Mouse (Mus musculus) A20 (cell line): ENCODE measurements around the gene Arhgap30.

ENCODE experiments used
- DNase-seq: peaks from one replicate; pipeline ENCODE4 v3.0.0-alpha.2; 2011; ENCODE audit warnings: low read depth, low spot score

Gene Arhgap30

GRCm38 (mm10) chr1:171388376-171389102 lies at the start of gene Arhgap30:
Gene Arhgap30, plus strand, starts transcription at chr1:171388954.
- DNase-seq: peak; percentile 97

DNA sequence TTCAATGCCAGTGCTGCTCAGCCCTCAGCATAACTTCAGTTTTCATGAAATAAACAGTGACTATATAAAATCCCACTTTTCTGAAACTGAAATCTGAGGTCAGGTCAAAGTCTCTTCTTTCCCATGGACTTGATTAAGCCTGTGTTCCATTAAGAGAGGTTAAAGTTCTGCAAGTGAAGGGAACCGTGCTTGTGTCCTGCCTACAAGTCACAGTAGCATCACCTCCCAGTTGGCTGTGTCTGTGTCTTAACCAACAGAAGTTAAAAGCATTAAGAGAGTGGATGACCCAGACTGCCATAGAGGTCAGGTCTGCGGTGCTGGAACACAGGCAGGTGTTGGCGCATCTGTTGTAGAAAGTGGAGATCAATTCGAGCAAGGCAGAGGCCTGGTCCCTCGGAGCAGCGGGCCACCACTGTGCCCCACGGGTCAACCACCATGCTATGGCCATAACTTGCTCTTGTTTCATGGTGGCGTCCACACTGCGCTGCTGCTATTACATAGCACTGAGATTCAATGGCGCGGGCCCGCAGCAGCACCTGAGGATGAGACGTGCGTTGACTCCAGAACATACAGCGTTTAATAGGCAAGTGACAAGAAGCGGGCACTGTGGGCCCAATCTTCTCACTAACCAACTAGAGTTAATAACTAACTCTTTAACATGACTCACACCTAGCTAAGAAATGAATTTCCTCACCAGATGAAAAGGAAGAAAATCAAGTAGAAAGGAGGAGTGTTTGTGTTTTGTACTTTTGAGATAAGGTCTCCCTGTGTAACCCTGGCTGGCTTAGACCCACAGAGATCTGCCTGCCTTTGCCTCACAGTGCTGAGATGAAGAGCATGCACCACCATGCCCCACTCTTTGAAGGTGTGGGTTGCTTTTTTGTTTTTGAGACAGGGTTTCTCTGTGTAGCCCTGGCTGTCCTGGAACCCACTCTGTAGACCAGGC lies 46.2 kb upstream of the Arhgap30 start:
- no peak for DNase-seq

GRCm38 (mm10) chr1:171343922-171344677 lies 44.7 kb upstream of the Arhgap30 start:
- peak; percentile 50 for DNase-seq

DNA sequence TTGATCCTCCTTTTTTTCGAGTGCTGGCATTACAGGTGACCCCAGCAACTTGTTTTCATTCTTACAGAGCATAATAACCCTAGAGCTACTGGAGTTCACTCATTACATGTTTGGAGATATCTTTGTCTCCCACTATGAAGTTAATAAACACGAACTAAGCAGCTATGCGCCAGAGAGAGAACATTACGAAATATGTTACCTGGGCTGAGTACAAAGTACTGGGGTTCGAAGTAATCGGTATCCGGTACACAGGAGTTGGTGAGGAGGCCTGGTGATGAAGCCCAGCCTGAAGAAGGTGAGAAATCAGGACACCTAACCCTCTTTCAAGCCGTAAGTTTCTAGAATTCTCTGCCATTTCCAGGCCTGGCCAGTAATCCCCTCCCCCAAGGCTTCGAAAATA lies 44.0 kb upstream of the Arhgap30 start:
- DNase-seq: no peak

- DNase-seq: peak; percentile 92
Measured at GRCm38 (mm10) chr1:171345225-171346094, 43.3 kb upstream of the Arhgap30 start, which contains the start of the genes Nit1 and Pfdn2. Gene Nit1, minus strand, starts transcription at chr1:171345646. Gene Pfdn2, plus strand, starts transcription at chr1:171345670.

DNA sequence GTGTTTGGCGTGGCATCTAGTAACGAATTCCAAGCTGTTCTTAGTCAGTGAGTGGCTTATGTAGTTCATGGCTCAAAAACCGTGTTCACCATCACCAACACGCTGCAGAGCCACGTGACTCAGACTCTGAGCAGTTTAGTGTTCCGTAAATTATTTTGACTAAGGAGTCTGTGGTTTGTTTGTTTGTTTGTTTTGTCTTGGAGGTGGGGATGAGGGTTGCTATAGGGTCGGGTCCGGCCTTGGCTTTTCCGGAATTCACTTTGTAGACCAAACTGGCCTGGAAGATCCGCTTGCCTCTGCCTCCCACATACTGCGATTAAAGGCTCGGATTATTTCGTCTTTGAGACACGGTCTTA lies 42.7 kb upstream of the Arhgap30 start:
- DNase-seq: peak; percentile 48

DNA sequence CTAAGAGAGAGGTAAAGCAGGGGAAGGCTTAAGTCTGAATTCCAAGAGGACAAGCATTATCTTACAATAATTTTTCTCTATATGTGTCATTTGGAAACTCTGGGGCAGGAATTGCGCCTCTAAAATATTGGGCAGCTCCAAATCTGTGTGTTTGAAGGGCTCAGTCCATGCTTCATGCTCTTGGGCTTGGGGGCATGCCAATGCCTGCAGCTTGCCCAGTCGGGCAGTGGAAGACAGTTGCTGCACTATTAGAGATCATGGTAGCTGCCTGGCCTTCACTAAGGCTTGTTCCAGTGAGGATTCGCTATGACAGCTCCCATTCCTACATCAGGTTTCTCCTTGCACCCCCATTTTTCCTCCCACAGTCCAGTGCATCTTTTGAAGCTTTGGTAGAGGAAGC lies 40.1 kb upstream of the Arhgap30 start:
- no peak for DNase-seq

GRCm38 (mm10) chr1:171349210-171349609 lies 39.5 kb upstream of the Arhgap30 start:
- no peak for DNase-seq

GRCm38 (mm10) chr1:171355812-171356340 lies 32.9 kb upstream of the Arhgap30 start:
- DNase-seq: peak; percentile 51

- DNase-seq: no peak
Measured at GRCm38 (mm10) chr1:171356814-171357213, 31.9 kb upstream of the Arhgap30 start.

DNA sequence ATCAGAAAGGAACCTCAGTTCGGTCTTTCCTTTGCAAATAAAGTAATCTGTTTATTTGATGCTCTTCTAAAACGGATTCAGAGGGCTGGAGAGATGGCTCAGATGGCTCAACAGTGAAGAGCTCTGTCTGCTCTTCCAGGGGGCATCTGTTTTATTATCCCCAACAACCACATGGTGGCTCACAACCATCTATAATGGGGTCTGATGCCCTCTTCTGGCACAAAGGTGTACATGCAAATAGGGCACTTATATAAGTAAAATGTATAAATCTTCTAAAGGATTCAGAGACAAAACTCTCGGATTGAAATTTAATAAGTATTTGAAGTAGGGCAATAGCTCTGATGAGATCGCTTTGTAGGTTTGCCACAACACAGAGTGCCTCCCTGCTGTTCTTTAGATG lies 30.3 kb upstream of the Arhgap30 start:
- peak; percentile 50 for DNase-seq

DNA sequence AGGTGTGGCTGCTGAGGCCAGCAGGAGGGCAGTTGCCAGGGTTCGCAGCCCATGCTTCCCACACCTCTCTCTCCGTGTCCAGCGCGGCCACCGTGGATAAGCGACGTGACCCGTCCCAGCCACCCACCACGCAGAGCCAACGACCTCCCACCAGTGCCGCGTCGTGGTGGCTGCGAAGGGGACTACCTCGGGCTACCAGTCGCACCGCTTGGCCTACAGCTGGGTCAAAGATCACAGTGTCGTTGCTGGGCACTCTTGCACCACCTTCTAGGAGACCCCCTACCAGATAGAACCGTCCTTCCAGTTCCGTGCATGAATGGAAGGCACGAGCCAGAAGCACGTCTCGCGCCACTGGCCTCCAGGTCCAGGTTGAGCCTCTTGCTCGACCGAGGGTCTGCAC lies 28.5 kb upstream of the Arhgap30 start:
- DNase-seq: no peak

- no peak for DNase-seq
Measured at GRCm38 (mm10) chr1:171360656-171361055, 28.1 kb upstream of the Arhgap30 start, which contains the start of gene Klhdc9. Gene Klhdc9, minus strand, starts transcription at chr1:171360798.

- DNase-seq: peak; percentile 69
Measured at GRCm38 (mm10) chr1:171361106-171362103, 27.3 kb upstream of the Arhgap30 start.

DNA sequence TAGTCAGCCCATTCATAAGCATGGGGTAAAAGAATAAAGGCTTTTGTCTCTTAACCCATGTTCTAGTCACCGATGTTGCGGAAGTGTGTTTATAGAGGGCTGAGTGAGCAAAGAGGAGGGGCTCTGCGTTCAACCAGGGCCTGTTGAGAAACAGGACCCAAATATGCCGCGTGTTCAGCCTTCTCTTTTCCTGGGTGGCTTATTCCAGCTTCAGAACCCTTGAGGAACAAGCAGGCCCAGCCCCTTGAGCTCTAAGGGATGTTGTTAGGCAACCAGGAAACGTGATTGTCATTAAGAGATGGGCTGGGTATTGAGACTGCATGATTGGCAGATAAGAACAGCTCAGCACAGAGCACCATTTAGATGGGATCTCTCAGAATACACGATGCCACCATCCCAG lies 22.8 kb upstream of the Arhgap30 start:
- DNase-seq: no peak

- DNase-seq: no peak
Measured at GRCm38 (mm10) chr1:171369845-171370556, 18.8 kb upstream of the Arhgap30 start, which contains the start of gene Nectin4. Gene Nectin4, plus strand, starts transcription at chr1:171370099.

- DNase-seq: no peak
Measured at GRCm38 (mm10) chr1:171372880-171373279, 15.9 kb upstream of the Arhgap30 start.

- DNase-seq: no peak
Measured at GRCm38 (mm10) chr1:171373946-171374345, 14.8 kb upstream of the Arhgap30 start.
